Mouse (Mus musculus): Measurements from ENCODE around the gene Glrx5. TPM values are rescaled to one million over a fixed set of nuclear protein-coding genes. Genes with fewer than 3 reads are reported as not detected.
A peak's percentile ranks its signal among the peaks of the same experiment; 100 is the strongest.

Glrx5 gene
- total and polyA plus RNA-seq, 3 experiments = 38.5 to 112 (median 79.5) TPM

- no peaks in the 10 kb centered on the region for H3K27me3 ChIP-seq (replicated peaks)
- H3K36me3 ChIP-seq (replicated peaks in 1 of 2; ENCODE audit: control insufficient read depth in 1 of 2, insufficient read depth in 1 of 2, low read length in 1 of 2) = peaks cover 0 to 2% of the 10 kb centered on the region in 2 experiments
- peak overlapping the region; percentile 78 for H3K27ac ChIP-seq (ENCODE audit: insufficient read depth, low read depth)
- no peaks in the 10 kb centered on the region for H3K79me2 ChIP-seq (replicated peaks; ENCODE audit: control insufficient read depth, extremely low read depth, insufficient read depth, poor library complexity, severe bottlenecking)
- H3K9ac ChIP-seq (ENCODE audit: insufficient read depth, low read depth) = peak overlapping the region; percentile 70
- in situ Hi-C loops (cut with MboI; ENCODE audit: low pct_ligation_motif_present, low pct_unique_long_range_greater_than_20kb, low sequenced_read_pairs) (no loop called here), dilution Hi-C loops (cut with MboI; ENCODE audit: extremely low pct_ligation_motif_present, extremely low pct_unique_long_range_greater_than_20kb, low sequenced_read_pairs) (no loop called here)
- peaks cover 6% of the 10 kb centered on the region for H3K9me3 ChIP-seq (replicated peaks; ENCODE audit: low read length)
- peak overlapping the region; percentile 38 for H3K4me2 ChIP-seq (ENCODE audit: insufficient read depth, low read depth, poor library complexity, severe bottlenecking)
- TF ChIP-seq POLR2A (IDR thresholded peaks at IDR 0.05; ENCODE audit: low read depth, low read length) = peak; percentile 16; the same call in 1 of the 2 replicates
- TF ChIP-seq ELF1 (IDR thresholded peaks at IDR 0.05; ENCODE audit: low read depth, low read length) = 0 out of 2 replicates have a peak, but pooled peaks have one; percentile 28
- TF ChIP-seq MXI1 (IDR thresholded peaks at IDR 0.05; ENCODE audit: low read depth, low read length) = peak; percentile 32; the same call in 1 of the 2 replicates
- no peak for TF ChIP-seq JUND (conservative IDR thresholded peaks at IDR 0.05; ENCODE audit: low read depth, low read length)
- TF ChIP-seq CHD1 (IDR thresholded peaks at IDR 0.05; ENCODE audit: low read depth, low read length) = no peak; the same call in 1 of the 2 replicates
- TF ChIP-seq MEF2A (IDR thresholded peaks at IDR 0.05; ENCODE audit: borderline replicate concordance, low read depth, low read length) = no peak
- no peak for TF ChIP-seq UBTF (IDR thresholded peaks at IDR 0.05; ENCODE audit: low read depth, low read length)
- TF ChIP-seq PAX5 (IDR thresholded peaks at IDR 0.05; ENCODE audit: low read length) = no peak
- no peak for DNase-seq (ENCODE audit: extremely low read depth)
- peaks cover 21 to 47% of the 10 kb centered on the region in 2 experiments for H3K4me1 ChIP-seq (ENCODE audit: control insufficient read depth in 1 of 2, insufficient read depth in 2 of 2)
- H3K4me3 ChIP-seq (replicated peaks in 1 of 3; ENCODE audit: low read depth in 2 of 3, low read length in 2 of 3, poor library complexity in 1 of 3) = peak overlapping the region; percentile 60 to 64 (median 61)
Observed at GRCm38 (mm10) chr12:105021441-105022069, 10.9 kb upstream of the Glrx5 start.

GRCm38 (mm10) chr12:105022141-105022540, 10.3 kb upstream of the Glrx5 start:
- peak; percentile 81 for DNase-seq (ENCODE audit: extremely low read depth)
- Histone ChIP-seq H3K79me2 (replicated peaks; ENCODE audit: control insufficient read depth, extremely low read depth, insufficient read depth, poor library complexity, severe bottlenecking) (no peaks in the 10 kb centered on the region), H3K36me3 (replicated peaks in 1 of 2; ENCODE audit: control insufficient read depth in 1 of 2, insufficient read depth in 1 of 2, low read length in 1 of 2) (peaks cover 0 to 2% of the 10 kb centered on the region in 2 experiments), H3K4me3 (replicated peaks in 1 of 3; ENCODE audit: low read depth in 2 of 3, low read length in 2 of 3, poor library complexity in 1 of 3) (peak overlapping the region; percentile 60 to 64 (median 61)), H3K27me3 (replicated peaks) (no peaks in the 10 kb centered on the region), H3K4me2 (ENCODE audit: insufficient read depth, low read depth, poor library complexity, severe bottlenecking) (peak overlapping the region; percentile 38), H3K9ac (ENCODE audit: insufficient read depth, low read depth) (peak overlapping the region; percentile 70), H3K4me1 (ENCODE audit: control insufficient read depth in 1 of 2, insufficient read depth in 2 of 2) (peaks cover 21 to 47% of the 10 kb centered on the region in 2 experiments), H3K9me3 (replicated peaks; ENCODE audit: low read length) (peaks cover 6% of the 10 kb centered on the region), H3K27ac (ENCODE audit: insufficient read depth, low read depth) (peak overlapping the region; percentile 78)
- dilution Hi-C loops (cut with MboI; ENCODE audit: extremely low pct_ligation_motif_present, extremely low pct_unique_long_range_greater_than_20kb, low sequenced_read_pairs) (no loop called here), in situ Hi-C loops (cut with MboI; ENCODE audit: low pct_ligation_motif_present, low pct_unique_long_range_greater_than_20kb, low sequenced_read_pairs) (no loop called here)
- TF ChIP-seq MYC (IDR thresholded peaks at IDR 0.05; ENCODE audit: low read depth, low read length) (0 out of 2 replicates have a peak, but pooled peaks have one; percentile 33), MAX (IDR thresholded peaks at IDR 0.05; ENCODE audit: low read length) (peak; percentile 22), USF2 (conservative IDR thresholded peaks at IDR 0.05; ENCODE audit: low read depth, low read length) (no peak), NELFE (IDR thresholded peaks at IDR 0.05; ENCODE audit: low read depth, low read length) (peak; percentile 24; the same call in 1 of the 2 replicates), POLR2A (IDR thresholded peaks at IDR 0.05; ENCODE audit: low read depth, low read length) (no peak; the same call in 1 of the 2 replicates), TCF12 (IDR thresholded peaks at IDR 0.05; ENCODE audit: low read depth, low read length) (peak; percentile 70; the same call in 1 of the 2 replicates), ZNF384 (IDR thresholded peaks at IDR 0.05; ENCODE audit: low read depth, low read length) (no peak), POLR2AphosphoS2 (IDR thresholded peaks at IDR 0.05; ENCODE audit: low read depth, low read length) (no peak), RCOR1 (conservative IDR thresholded peaks at IDR 0.05; ENCODE audit: low read depth, low read length) (no peak; the same call in 1 of the 2 replicates), MAFK (IDR thresholded peaks at IDR 0.05; ENCODE audit: insufficient replicate concordance, low read length) (no peak), ZKSCAN1 (IDR thresholded peaks at IDR 0.05; ENCODE audit: borderline replicate concordance, low read depth, low read length) (no peak), ELF1 (IDR thresholded peaks at IDR 0.05; ENCODE audit: low read depth, low read length) (no peak), EP300 (IDR thresholded peaks at IDR 0.05; ENCODE audit: low read length) (no peak), MAZ (IDR thresholded peaks at IDR 0.05; ENCODE audit: low read depth, low read length) (no peak), BHLHE40 (IDR thresholded peaks at IDR 0.05; ENCODE audit: low read depth, low read length) (peak; percentile 31; the same call in 1 of the 2 replicates), MEF2A (IDR thresholded peaks at IDR 0.05; ENCODE audit: borderline replicate concordance, low read depth, low read length) (no peak), CTCF (conservative IDR thresholded peaks at IDR 0.05 in 1 of 2, IDR thresholded peaks at IDR 0.05 in 1 of 2; ENCODE audit: low read depth in 2 of 2, low read length in 2 of 2) (no peak; a peak in 1 of 4 replicates), ZMIZ1 (IDR thresholded peaks at IDR 0.05; ENCODE audit: low read depth, low read length) (no peak), PAX5 (IDR thresholded peaks at IDR 0.05; ENCODE audit: low read length) (no peak), CHD2 (IDR thresholded peaks at IDR 0.05; ENCODE audit: low read length) (peak; percentile 81), JUN (IDR thresholded peaks at IDR 0.05; ENCODE audit: insufficient read depth, low read depth, low read length) (no peak), SMC3 (IDR thresholded peaks at IDR 0.05; ENCODE audit: low read depth, low read length) (no peak; the same call in 1 of the 2 replicates), GABPA (IDR thresholded peaks at IDR 0.05; ENCODE audit: insufficient replicate concordance, low read depth, low read length) (no peak), UBTF (IDR thresholded peaks at IDR 0.05; ENCODE audit: low read depth, low read length) (no peak), ZC3H11A (IDR thresholded peaks at IDR 0.05; ENCODE audit: low read depth, low read length) (no peak), KAT2A (IDR thresholded peaks at IDR 0.05; ENCODE audit: insufficient replicate concordance, low read length) (no peak), HCFC1 (IDR thresholded peaks at IDR 0.05; ENCODE audit: low read depth, low read length) (no peak; the same call in 1 of the 2 replicates), USF1 (IDR thresholded peaks at IDR 0.05; ENCODE audit: low read depth, low read length) (no peak)

Data from CH12.LX (cell line).